Mouse (Mus musculus) right cerebral cortex, adult 18-20 months (tissue): ENCODE data around the gene Crk.

ENCODE experiments used
- DNase-seq: peaks from one replicate; pipeline ENCODE4 v3.0.0; 2022; ENCODE audit warnings: mixed read lengths

Crk gene

DNA sequence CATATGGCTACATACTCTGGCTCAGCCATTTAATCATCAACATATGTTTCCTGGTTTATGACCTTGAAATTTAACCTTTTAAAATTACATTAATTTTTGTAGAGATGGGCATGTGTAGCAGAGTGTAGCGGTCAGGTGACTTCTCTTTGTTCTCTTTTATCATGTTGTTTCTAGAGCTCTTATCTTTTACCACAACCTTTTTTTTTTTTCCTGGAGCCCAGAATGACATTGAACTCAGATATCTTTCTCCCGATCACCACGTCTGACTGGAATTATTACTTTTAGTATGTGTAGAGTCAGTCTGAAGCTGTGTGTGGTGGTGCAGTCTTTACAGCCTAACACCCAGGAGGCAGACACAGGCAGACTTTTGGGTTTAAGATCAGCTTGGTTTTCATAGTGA is 62.6 kb downstream of the Crk start:
- DNase-seq, result no peak

DNA sequence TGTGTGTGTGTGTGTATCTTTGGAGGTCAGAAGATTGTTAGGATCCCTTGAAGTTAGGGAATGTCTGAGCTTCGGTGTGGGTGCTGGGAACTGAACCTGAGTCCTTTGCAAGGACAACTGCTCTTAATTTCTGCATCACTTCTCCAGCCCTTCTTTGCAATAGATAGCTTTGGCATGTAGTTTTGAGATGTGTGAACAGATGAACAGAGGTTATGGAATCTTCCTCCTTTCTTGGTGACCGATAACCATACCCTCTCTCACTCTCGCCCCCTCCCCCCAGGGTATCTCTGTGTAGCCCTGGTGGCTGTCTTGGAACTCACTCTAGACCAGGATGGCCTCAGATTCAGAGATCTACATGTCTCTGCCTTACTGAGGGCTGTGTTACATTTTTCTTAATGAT is 65.7 kb downstream of the Crk start:
- DNase-seq, result no peak

DNA sequence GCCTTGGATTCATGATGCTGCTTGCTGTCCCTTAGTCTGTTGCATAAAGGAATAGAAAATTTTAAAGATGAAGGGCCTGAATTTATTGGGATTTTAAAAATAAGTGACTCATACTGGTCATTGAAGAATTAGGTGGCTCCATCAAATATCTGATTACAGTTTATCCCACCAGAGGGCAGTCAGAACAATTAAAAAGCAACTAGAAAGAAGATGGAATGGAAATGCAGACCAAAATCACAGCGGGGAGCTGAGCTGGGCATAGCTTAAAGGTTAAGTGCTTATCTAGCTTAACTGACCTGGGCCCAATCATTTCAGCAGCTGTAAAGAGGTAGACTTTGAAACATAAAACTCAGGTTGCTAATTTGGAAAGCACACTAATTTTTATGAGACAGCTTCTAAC is 71.5 kb downstream of the Crk start:
- no peak for DNase-seq

DNA sequence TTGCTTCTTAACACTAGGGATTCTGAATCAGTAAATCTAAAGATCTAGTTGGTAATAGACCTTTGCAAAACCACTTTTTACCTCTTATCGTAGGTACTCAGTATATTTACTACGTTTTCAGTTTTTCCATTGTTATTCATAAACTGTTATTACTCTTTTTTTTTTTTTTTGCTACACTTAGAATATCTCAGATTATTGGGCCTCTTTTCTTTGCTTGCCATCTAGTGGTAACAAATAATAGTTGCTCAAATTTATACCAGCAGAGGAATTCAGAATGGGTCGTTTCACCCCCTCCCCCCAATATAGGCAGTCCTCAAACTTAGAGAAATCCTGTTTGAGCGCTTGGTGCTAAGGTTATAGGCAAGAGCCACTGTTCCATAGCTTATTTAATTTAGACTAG is 72.0 kb downstream of the Crk start:
- no peak for DNase-seq
